Mouse (Mus musculus) lung, postnatal 14 days (tissue): ENCODE measurements around the gene Vmn1r208.
"Not testable (repeated sequence)": the region's sequence is repeated elsewhere in the genome, so short reads cannot be mapped to it uniquely, and the experiment has no call there.

Experiments used
- DNase-seq: peaks from one replicate; pipeline ENCODE4 v3.0.0; 2021

Gene Vmn1r208

GRCm38 (mm10) chr13:22777300-22777699 lies at the start of gene Vmn1r208:
TSS of gene Vmn1r208 (minus strand) at chr13:22777400.
- DNase-seq = not testable (repeated sequence)

- DNase-seq = not testable (repeated sequence)
Observed at GRCm38 (mm10) chr13:22821601-22822000, 44.4 kb upstream of the Vmn1r208 start.

- not testable (repeated sequence) for DNase-seq
Observed at GRCm38 (mm10) chr13:22809582-22809981, 32.4 kb upstream of the Vmn1r208 start, which contains the start of gene Vmn1r209. TSS of gene Vmn1r209 (minus strand) at chr13:22809682.

GRCm38 (mm10) chr13:22788096-22788495 lies 10.9 kb upstream of the Vmn1r208 start:
- not testable (repeated sequence) for DNase-seq

GRCm38 (mm10) chr13:22784159-22784558 lies 7.0 kb upstream of the Vmn1r208 start:
- not testable (repeated sequence) for DNase-seq

GRCm38 (mm10) chr13:22771592-22771991 lies 5.6 kb downstream of the Vmn1r208 start:
- DNase-seq = not testable (repeated sequence)

GRCm38 (mm10) chr13:22747524-22747923 lies 29.7 kb downstream of the Vmn1r208 start:
- no peak for DNase-seq

- DNase-seq = not testable (repeated sequence)
Observed at GRCm38 (mm10) chr13:22729529-22729928, 47.7 kb downstream of the Vmn1r208 start, which contains the start of gene Vmn1r207-ps. TSS of gene Vmn1r207-ps (minus strand) at chr13:22729629.
